Mouse (Mus musculus) hindbrain, embryonic 11.5 days (tissue): ENCODE measurements around the gene Smagp. TPM values are rescaled to one million over a fixed set of nuclear protein-coding genes. Genes with fewer than 3 reads are reported as not detected.

Experiments used
- ATAC-seq: fragments of 200-750 bp; cut with Nextera tagmentation; 2 replicates; pipeline ENCODE4 v1.8.0; 2017; ENCODE audit warnings: mild to moderate bottlenecking, moderate TSS enrichment, moderate library complexity; ENCODE audit not compliant: low FRiP score
- DNase-seq: peaks from one replicate; pipeline ENCODE4 v3.0.0-alpha.2; 2015; ENCODE audit warnings: low spot score
- H3K27ac ChIP-seq: fragments of 300-500 bp; sonication (generic); 2 replicates; pipeline ENCODE4 v1.5.1; 2014; ENCODE audit warnings: mild to moderate bottlenecking, low read depth, low read length
- H3K27me3 ChIP-seq: fragments of 300-500 bp; sonication (generic); 2 replicates; pipeline ENCODE4 v1.6.1; 2014; ENCODE audit warnings: mild to moderate bottlenecking, low read length, moderate library complexity, mixed read lengths; ENCODE audit not compliant: control insufficient read depth, insufficient read depth
- H3K36me3 ChIP-seq: fragments of 300-500 bp; sonication (generic); 2 replicates; pipeline ENCODE4 v1.6.1; 2014; ENCODE audit warnings: mild to moderate bottlenecking, low read length, moderate library complexity, mixed read lengths; ENCODE audit not compliant: control insufficient read depth, insufficient read depth
- H3K4me1 ChIP-seq: fragments of 300-500 bp; sonication (generic); replicated peaks from 2 replicates; pipeline ENCODE4 v1.6.1; 2014; ENCODE audit warnings: low read length, mixed read lengths; ENCODE audit not compliant: control insufficient read depth, insufficient read depth
- H3K4me2 ChIP-seq: fragments of 300-500 bp; sonication (generic); replicated peaks from 2 replicates; pipeline ENCODE4 v1.6.1; 2014; ENCODE audit warnings: mild to moderate bottlenecking, low read depth, low read length
- H3K4me3 ChIP-seq: fragments of 300-500 bp; sonication (generic); 2 replicates; pipeline ENCODE4 v1.5.1; 2014; ENCODE audit warnings: low read depth, low read length
- H3K9ac ChIP-seq: fragments of 300-500 bp; sonication (generic); 2 replicates; pipeline ENCODE4 v1.6.1; 2014; ENCODE audit warnings: low read depth, low read length
- H3K9me3 ChIP-seq: fragments of 300-500 bp; sonication (generic); 2 replicates; pipeline ENCODE4 v1.6.1; 2016; ENCODE audit warnings: low read length; ENCODE audit not compliant: control insufficient read depth
- whole genome bisulfite sequencing: fragments of 180-500 bp; shearing (Covaris S2); extraction: QIAGEN DNeasy Blood & Tissue Kit; methylation state at CpG from one replicate; pipeline ENCODE4 v1.1.7; 2014; 5-methylcytosine and 5-hydroxymethylcytosine counted together
- polyA plus RNA-seq: library from polyadenylated mRNA; unstranded; fragments of >200 nt; fragmentation: Nextera tagmentation; extraction: Ambion mirVana; gene quantifications from 2 replicates; pipeline ENCODE4 v1.2.1, GENCODE M21; 2014

Gene Smagp
- polyA plus RNA-seq, 1 experiment from 2014 or later = 5.5 TPM

DNA sequence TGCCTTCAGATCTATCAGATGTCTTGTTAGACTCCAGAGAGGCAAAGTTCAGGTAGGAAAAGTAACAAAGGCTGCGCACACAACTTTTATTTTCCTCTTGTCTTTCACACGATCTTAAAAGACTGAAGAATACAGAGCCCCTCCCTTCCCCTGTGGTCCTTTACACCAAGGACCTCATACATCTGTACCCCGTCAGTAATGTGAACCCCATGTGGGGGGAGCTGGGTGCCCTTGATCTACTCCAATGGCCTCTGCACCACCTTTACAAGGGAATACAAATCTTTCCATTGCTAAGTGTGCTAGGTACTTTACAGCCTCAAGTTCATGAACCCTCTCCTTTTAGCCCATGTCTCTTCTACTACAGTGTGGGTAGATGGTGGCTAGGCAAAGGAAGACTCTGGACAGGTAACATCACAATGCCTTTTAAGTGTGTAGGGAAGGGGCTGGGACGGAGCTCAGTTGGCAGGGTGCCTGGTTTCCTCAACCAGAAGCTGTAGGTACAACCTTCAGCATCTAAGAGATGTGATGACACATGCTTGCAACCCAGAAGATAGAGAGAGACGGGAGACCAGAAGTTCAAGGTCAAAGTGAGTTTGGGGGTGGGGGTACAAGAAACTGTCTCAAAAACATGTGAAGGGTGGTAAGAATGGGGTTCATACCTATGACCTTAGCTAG lies 31.3 kb upstream of the Smagp start:
- Histone ChIP-seq H3K27me3 (no peaks in the 10 kb centered on the region), H3K9ac (no peak overlapping the region), H3K4me1 (no peaks in the 10 kb centered on the region), H3K27ac (no peak overlapping the region), H3K9me3 (no peaks in the 10 kb centered on the region), H3K4me3 (no peak overlapping the region), H3K36me3 (no peaks in the 10 kb centered on the region), H3K4me2 (no peak overlapping the region)
- ATAC-seq (no peak), DNase-seq (no peak)
- WGBS = 88% methylated on average over 5 of the region's 5 CpGs

DNA sequence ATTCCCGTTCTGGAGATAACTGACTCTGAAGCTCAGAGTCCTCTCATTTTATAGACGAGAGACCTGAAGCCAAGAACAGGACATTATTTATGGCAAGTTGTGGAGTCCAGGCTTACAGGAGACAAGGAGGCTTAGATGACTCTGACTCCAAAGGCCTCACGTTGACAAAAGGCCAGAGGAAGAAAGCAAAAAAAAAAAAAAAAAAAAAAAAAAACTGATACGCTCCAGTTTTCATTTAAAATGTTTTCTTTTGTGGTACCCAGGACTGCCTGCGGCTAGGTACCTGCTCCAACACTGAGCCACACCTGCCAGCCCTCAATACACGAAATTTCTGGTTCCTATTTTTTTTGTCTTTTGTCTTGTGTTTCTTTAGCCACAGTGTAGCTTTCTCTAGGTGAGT lies 30.7 kb upstream of the Smagp start:
- H3K4me2 ChIP-seq = no peak overlapping the region
- no peaks in the 10 kb centered on the region for H3K4me1 ChIP-seq
- no peak overlapping the region for H3K4me3 ChIP-seq
- 54% methylated on average over 6 of the region's 6 CpGs for WGBS
- no peaks in the 10 kb centered on the region for H3K36me3 ChIP-seq
- DNase-seq (no peak), ATAC-seq (no peak)
- no peak overlapping the region for H3K9ac ChIP-seq
- H3K9me3 ChIP-seq = no peaks in the 10 kb centered on the region
- H3K27me3 ChIP-seq = no peaks in the 10 kb centered on the region
- H3K27ac ChIP-seq = no peak overlapping the region

DNA sequence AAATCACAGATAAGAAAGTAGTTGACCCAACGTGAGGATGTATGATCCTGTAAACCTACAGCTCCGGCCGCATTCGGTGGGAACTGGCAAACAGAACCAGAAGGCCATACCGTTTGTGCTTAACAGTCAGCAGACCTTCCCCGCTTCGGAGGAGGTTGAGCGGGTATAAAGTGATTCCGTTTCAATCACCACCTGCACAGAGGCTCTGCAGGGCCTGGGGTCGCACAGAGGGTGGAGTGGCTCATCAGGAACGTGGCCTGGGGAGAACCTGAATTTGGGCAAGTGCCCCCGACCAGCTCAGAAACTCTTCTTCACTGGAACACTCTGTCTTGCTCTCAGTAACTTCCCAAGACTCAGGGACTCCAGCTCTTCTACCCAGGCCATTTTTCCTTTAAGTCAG lies 30.1 kb upstream of the Smagp start:
- Histone ChIP-seq H3K27ac (no peak overlapping the region), H3K36me3 (no peaks in the 10 kb centered on the region), H3K27me3 (no peaks in the 10 kb centered on the region), H3K9ac (no peak overlapping the region), H3K4me3 (no peak overlapping the region), H3K4me2 (no peak overlapping the region), H3K4me1 (no peaks in the 10 kb centered on the region), H3K9me3 (no peaks in the 10 kb centered on the region)
- ATAC-seq (no peak), DNase-seq (no peak)
- WGBS = 29% methylated on average over 12 of the region's 12 CpGs

DNA sequence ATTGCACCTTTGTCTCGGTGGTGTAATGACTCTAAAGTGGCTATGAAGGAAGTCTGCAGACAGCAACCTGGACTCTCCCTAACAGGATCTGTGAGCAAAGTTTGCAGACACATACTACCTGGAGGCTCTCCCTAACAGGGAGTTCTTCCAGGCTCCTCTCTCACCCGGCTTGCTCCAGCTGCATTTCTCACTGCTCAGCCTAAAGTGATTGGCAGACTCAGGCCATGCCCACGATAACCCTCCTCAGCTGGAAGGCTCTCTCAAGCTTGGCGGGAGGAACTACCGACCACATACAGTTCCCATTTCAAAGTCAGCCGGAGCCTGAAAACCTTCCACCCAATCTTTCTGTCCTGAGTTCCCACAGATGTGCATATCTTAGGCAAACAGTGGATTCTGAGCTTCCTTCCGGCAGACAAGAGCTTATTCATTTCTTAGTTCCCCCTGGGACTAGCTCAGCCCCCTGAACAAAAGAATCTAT lies 29.5 kb upstream of the Smagp start:
- no peak for DNase-seq
- Histone ChIP-seq H3K27me3 (no peaks in the 10 kb centered on the region), H3K9ac (no peak overlapping the region), H3K4me2 (no peak overlapping the region; the same call in 1 of the 2 replicates), H3K4me1 (no peaks in the 10 kb centered on the region), H3K9me3 (no peaks in the 10 kb centered on the region), H3K27ac (no peak overlapping the region), H3K36me3 (no peaks in the 10 kb centered on the region), H3K4me3 (no peak overlapping the region)
- 9% methylated on average over 7 of the region's 7 CpGs for WGBS
- ATAC-seq = no peak

DNA sequence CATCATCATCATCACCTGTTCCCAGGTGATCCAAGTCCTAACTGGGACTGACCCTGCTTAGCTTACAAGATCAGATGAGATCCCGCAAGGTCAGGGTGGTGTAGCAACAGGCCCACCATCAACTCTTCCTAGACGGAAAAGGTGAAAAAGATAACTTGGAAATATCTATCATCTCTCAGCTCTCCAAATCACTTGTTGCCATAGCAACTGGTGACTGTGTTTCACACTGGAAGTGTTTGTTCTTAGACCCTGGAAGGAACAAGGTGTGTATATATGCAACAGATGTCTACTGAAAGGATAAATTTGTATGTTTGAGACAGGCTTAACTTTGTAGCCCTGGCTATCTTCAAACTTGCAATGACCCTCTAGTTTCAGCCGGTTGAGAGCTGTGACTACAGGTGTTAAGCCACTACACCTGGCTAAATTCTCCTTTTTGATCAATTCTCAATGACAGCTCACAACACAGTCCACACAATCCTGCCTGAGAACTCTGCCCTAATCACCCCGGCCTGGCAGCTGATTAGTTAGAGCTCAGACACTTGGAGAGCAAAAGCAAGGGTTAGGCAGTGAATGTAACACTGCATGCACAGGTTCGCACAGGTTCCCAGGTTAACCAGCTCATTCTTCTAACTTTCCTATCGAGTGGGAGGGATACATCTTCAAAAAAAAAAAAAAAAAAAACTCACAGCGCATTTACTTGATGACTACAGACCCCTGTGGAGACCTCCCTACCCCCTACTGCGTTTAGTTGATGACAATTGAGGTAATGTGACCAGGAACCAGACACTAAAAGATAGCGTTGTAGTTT lies 28.9 kb upstream of the Smagp start:
- H3K27me3 ChIP-seq = no peaks in the 10 kb centered on the region
- H3K4me1 ChIP-seq = no peaks in the 10 kb centered on the region
- no peak overlapping the region; the same call in 1 of the 2 replicates for H3K4me2 ChIP-seq
- no peak overlapping the region for H3K4me3 ChIP-seq
- no peak overlapping the region for H3K9ac ChIP-seq
- no peaks in the 10 kb centered on the region for H3K36me3 ChIP-seq
- DNase-seq (no peak), ATAC-seq (no peak)
- no peak overlapping the region for H3K27ac ChIP-seq
- H3K9me3 ChIP-seq = no peaks in the 10 kb centered on the region
- WGBS = 44% methylated on average over 9 of the region's 9 CpGs

DNA sequence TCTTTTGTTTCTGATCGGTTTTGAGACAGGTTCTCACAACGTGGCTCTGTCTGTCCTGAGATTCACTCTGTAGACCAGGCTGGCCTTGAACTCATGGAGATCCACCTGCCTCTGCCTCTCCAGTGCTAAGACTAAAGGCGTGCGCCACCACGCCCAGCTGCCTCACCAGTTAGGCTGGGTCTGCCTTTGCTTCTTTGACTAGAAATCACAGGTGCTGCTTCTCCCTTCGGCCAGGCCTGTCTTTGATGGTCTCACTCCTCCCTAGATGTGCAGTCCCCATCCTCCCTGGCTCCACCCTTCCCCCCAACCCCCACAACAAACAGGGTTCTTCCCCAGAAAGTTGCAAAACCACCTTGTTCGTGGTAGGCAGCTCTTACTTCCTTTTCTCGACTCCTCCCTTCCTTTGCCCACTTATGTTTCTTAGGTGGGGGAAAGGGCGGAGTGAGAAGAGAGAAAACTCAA lies 28.1 kb upstream of the Smagp start:
- Histone ChIP-seq H3K36me3 (no peaks in the 10 kb centered on the region), H3K4me3 (no peak overlapping the region), H3K4me1 (no peaks in the 10 kb centered on the region), H3K4me2 (no peak overlapping the region), H3K9me3 (no peaks in the 10 kb centered on the region), H3K27me3 (no peaks in the 10 kb centered on the region), H3K9ac (no peak overlapping the region), H3K27ac (no peak overlapping the region)
- no peak for ATAC-seq
- no peak for DNase-seq
- 83% methylated on average over 9 of the region's 9 CpGs for WGBS

DNA sequence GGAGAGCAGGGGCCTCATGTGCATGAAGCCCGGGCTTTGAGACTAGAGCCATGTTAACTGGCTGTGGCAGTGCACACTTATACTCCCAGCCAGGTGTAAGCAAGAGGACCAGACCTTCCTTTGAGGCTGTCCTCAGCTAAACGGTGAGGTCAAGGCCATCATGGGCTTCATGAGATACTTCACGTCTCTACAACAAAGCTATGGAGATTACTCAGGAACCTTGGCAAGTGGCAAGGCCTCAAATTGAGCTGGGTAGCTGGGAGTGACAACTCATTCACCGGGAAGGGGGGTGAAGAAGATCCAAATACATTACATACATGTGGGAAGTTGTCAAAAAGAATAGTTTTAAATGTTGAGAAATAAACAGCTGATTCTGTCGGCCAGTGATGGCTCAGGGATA lies 24.1 kb upstream of the Smagp start:
- H3K9ac ChIP-seq = no peak overlapping the region
- WGBS = 90% methylated on average over 5 of the region's 5 CpGs
- ATAC-seq = no peak

DNA sequence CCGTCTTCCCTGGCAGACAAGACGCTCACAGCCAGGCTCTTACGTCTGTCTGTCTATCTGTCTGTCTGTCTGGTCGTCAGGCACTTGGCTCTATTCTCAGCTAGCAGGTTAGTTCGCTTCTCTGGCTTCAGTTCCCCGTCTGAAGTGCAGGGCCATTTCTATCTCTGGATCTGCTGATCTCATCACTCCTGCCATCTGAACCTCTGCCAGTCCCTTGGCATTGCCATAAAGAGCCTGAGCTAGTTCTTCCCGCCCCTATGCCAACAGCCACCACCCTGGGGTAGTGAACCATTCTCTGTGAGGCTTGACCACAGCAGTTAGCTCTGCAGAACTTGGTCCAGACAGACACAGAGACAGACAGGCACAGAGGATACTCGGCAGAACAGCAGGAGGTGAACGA lies 23.6 kb upstream of the Smagp start:
- H3K36me3 ChIP-seq = no peaks in the 10 kb centered on the region
- no peak overlapping the region for H3K27ac ChIP-seq
- no peak overlapping the region for H3K9ac ChIP-seq
- no peak for DNase-seq
- ATAC-seq = no peak
- no peaks in the 10 kb centered on the region for H3K9me3 ChIP-seq
- H3K4me1 ChIP-seq = no peaks in the 10 kb centered on the region
- H3K27me3 ChIP-seq = no peaks in the 10 kb centered on the region
- H3K4me3 ChIP-seq = no peak overlapping the region
- 86% methylated on average over 9 of the region's 9 CpGs for WGBS
- H3K4me2 ChIP-seq = no peak overlapping the region

More for the DNA sequence above, 24.1 kb upstream of the Smagp start:
- Histone ChIP-seq H3K4me1 (no peaks in the 10 kb centered on the region), H3K27ac (no peak overlapping the region), H3K9me3 (no peaks in the 10 kb centered on the region), H3K27me3 (no peaks in the 10 kb centered on the region), H3K36me3 (no peaks in the 10 kb centered on the region), H3K4me2 (no peak overlapping the region), H3K4me3 (no peak overlapping the region)
- DNase-seq = no peak

DNA sequence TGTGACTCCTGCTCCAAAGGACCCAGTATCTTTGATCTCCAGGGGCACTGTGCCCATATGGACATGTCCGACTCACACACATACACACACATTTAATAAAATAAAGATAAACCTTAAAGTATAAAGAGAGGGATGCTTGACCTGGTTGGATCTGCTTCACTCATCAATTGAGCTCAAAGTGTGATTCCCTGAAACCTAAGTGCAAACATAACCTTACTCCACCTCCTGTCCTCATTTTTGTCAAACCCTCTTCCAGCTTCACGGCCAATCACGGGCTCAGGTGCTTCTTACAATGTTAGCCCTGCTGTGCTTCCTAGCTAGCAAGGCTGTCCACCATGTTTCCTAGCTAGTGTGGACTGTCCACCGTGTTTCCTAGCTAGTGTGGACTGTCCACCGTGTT lies 18.5 kb upstream of the Smagp start:
- Histone ChIP-seq H3K36me3 (no peaks in the 10 kb centered on the region), H3K4me1 (no peaks in the 10 kb centered on the region), H3K27me3 (no peaks in the 10 kb centered on the region), H3K9me3 (no peaks in the 10 kb centered on the region), H3K4me2 (no peak overlapping the region), H3K27ac (no peak overlapping the region), H3K4me3 (no peak overlapping the region), H3K9ac (no peak overlapping the region)
- DNase-seq (no peak), ATAC-seq (no peak)
- WGBS = 87% methylated on average over 5 of the region's 5 CpGs
